Mouse (Mus musculus) heart, embryonic 14.5 days (tissue): ENCODE measurements around the gene Baiap2. TPM values are rescaled to one million over a fixed set of nuclear protein-coding genes. Genes with fewer than 3 reads are reported as not detected.

ENCODE experiments used
- ATAC-seq: fragments of 200-750 bp; cut with Nextera tagmentation; 2 replicates; pipeline ENCODE4 v1.8.0; 2017; ENCODE audit warnings: low read depth, moderate TSS enrichment; ENCODE audit not compliant: insufficient number of reproducible peaks, insufficient read depth, low FRiP score
- H3K27ac ChIP-seq, 2 experiments: fragments of 200-500 bp in 1 of 2; fragments of 300-500 bp in 1 of 2; sonication (generic) in 1 of 2; replicated peaks in 1 of 2; 2 replicates each; pipeline ENCODE4 v1.5.1; 2012 to 2014; ENCODE audit warnings: low read depth in 2 of 2, low read length in 2 of 2, control low read depth in 1 of 2, mild to moderate bottlenecking in 1 of 2, mixed read lengths in 1 of 2; ENCODE audit not compliant: control insufficient read depth in 1 of 2, insufficient read depth in 1 of 2
- H3K27me3 ChIP-seq: fragments of 300-500 bp; sonication (generic); 2 replicates; pipeline ENCODE4 v1.6.1; 2014; ENCODE audit warnings: mild to moderate bottlenecking, low read length, control low read depth; ENCODE audit not compliant: control insufficient read depth, insufficient read depth
- H3K36me3 ChIP-seq: fragments of 300-500 bp; sonication (generic); 2 replicates; pipeline ENCODE4 v1.6.1; 2014; ENCODE audit warnings: mild to moderate bottlenecking, control low read depth, low read length, mixed read lengths; ENCODE audit not compliant: control insufficient read depth, insufficient read depth
- H3K4me1 ChIP-seq, 2 experiments: fragments of 200-500 bp in 1 of 2; fragments of 300-500 bp in 1 of 2; sonication (generic) in 1 of 2; 2 replicates each; pipeline ENCODE4 v1.6.1; 2012 to 2014; ENCODE audit warnings: low read length in 2 of 2, control low read depth in 1 of 2, mixed read lengths in 1 of 2; ENCODE audit not compliant: control insufficient read depth in 2 of 2, insufficient read depth in 2 of 2
- H3K4me2 ChIP-seq: fragments of 300-500 bp; sonication (generic); 2 replicates; pipeline ENCODE4 v1.6.1; 2014; ENCODE audit warnings: mild to moderate bottlenecking, low read length
- H3K4me3 ChIP-seq, 2 experiments: fragments of 200-500 bp in 1 of 2; fragments of 300-500 bp in 1 of 2; sonication (generic) in 1 of 2; 2 replicates each; pipeline ENCODE4 v1.5.1; 2012 to 2014; ENCODE audit warnings: low read length in 2 of 2, mild to moderate bottlenecking in 2 of 2, control low read depth in 1 of 2, low read depth in 1 of 2, moderate library complexity in 1 of 2; ENCODE audit not compliant: control insufficient read depth in 1 of 2, insufficient read depth in 1 of 2
- H3K9ac ChIP-seq: fragments of 300-500 bp; sonication (generic); 2 replicates; pipeline ENCODE4 v1.6.1; 2014; ENCODE audit warnings: mild to moderate bottlenecking, low read length
- H3K9me3 ChIP-seq: fragments of 300-500 bp; sonication (generic); 2 replicates; pipeline ENCODE4 v1.6.1; 2016; ENCODE audit warnings: low read length, control low read depth; ENCODE audit not compliant: control insufficient read depth
- WGBS: fragments of 180-500 bp; shearing (Covaris S2); extraction: QIAGEN DNeasy Blood & Tissue Kit; methylation state at CpG from one replicate; pipeline ENCODE4 v1.1.7; 2014; 5-methylcytosine and 5-hydroxymethylcytosine counted together
- polyA plus RNA-seq: library from polyadenylated mRNA; unstranded; fragments of >200 nt; fragmentation: Nextera tagmentation; extraction: Ambion mirVana; gene quantifications from 2 replicates; pipeline ENCODE4 v1.2.1, GENCODE M21; 2014

Baiap2 gene
- polyA plus RNA-seq, 1 experiment from 2014 or later = 13.2 TPM

DNA sequence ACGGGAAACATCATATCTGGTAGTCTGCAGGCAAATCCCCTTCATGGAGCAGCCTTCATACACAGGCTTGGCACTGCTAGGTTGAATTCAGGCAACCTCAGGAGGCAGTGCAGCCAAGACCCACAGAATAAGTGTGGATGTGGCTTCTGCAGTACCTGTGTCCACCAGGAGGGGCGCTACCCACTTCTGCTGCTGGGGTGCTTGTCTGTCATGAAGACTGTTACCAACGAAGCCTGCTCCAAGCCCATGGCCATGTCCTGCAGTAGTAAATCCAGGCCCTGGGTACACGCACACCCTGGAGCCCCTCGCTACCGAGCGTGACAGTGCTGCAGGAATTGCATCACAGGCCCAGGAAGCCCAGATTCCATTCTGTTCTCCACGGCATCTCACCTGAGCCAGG, 22.7 kb upstream of the Baiap2 start:
- H3K4me2 ChIP-seq = no peak overlapping the region
- no peak overlapping the region for H3K9ac ChIP-seq
- WGBS = 68% methylated on average over 8 of the region's 8 CpGs
- no peak overlapping the region for H3K4me3 ChIP-seq
- peaks cover 10 to 29% of the 10 kb centered on the region in 2 experiments; a peak in 3 of 4 replicates for H3K4me1 ChIP-seq
- no peak for ATAC-seq
- no peaks in the 10 kb centered on the region for H3K27me3 ChIP-seq
- H3K36me3 ChIP-seq = peaks cover 41% of the 10 kb centered on the region
- H3K9me3 ChIP-seq = no peaks in the 10 kb centered on the region
- H3K27ac ChIP-seq = no peak overlapping the region

DNA sequence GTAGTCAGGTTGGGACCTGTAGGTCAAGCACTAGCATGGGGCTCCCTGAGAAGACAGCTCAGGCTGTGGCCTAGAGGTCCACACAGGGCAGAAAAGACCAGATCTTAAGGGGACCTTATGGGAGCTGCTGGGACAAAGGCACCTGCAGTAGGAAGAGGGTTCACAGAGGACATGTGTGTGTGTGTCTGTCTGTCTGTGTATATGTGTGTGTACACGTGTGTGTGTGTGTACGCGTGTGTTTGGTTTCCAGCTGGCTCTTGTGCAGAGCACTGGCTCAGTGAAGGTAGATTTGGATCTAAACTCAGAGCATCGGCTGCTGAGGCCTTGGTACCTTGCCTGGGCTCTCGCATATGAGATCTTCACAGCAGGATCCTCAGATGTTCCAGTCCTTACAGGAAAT, 21.9 kb upstream of the Baiap2 start:
- Histone ChIP-seq H3K9ac (no peak overlapping the region), H3K4me2 (no peak overlapping the region), H3K4me3 (no peak overlapping the region), H3K9me3 (no peaks in the 10 kb centered on the region), H3K27ac (no peak overlapping the region), H3K4me1 (peaks cover 5 to 21% of the 10 kb centered on the region in 2 experiments; a peak in 3 of 4 replicates), H3K36me3 (peaks cover 39% of the 10 kb centered on the region), H3K27me3 (no peaks in the 10 kb centered on the region)
- ATAC-seq = no peak
- 85% methylated on average over 5 of the region's 5 CpGs for WGBS

- Histone ChIP-seq H3K27ac (no peak overlapping the region), H3K27me3 (no peaks in the 10 kb centered on the region), H3K9me3 (no peaks in the 10 kb centered on the region), H3K4me2 (no peak overlapping the region), H3K4me3 (no peak overlapping the region), H3K9ac (no peak overlapping the region), H3K36me3 (no peaks in the 10 kb centered on the region), H3K4me1 (peaks cover 3 to 8% of the 10 kb centered on the region in 2 experiments; a peak in 2 of 4 replicates)
- WGBS = 68% methylated on average over 5 of the region's 5 CpGs
- no peak for ATAC-seq
Observed at GRCm38 (mm10) chr11:119925176-119925575, 17.4 kb upstream of the Baiap2 start.

DNA sequence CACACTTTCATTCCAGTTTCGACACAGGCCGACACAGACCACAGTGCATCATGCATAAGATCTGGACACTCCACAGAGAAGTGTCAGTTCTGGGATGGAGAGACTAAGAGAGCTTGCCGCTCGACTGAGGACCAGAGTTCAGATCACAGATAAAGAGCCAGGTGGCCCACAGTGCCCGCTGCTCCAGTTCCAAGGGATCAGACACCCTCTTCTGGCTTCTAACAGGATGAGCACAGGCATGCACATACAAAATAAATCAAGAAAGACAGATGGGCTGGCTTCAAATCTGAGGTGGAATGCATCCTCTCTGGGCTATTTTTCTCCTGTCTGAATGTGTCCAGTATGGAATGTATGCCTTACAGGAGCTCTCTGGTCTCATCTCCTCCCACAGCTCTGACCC, 15.8 kb upstream of the Baiap2 start:
- no peak overlapping the region for H3K27ac ChIP-seq
- ATAC-seq = no peak
- H3K9ac ChIP-seq = no peak overlapping the region
- WGBS = 58% methylated on average over 5 of the region's 5 CpGs
- no peak overlapping the region for H3K4me2 ChIP-seq
- peaks cover 5% of the 10 kb centered on the region; the same call in 1 of the 2 replicates for H3K9me3 ChIP-seq
- no peak overlapping the region for H3K4me3 ChIP-seq
- H3K4me1 ChIP-seq = peaks cover 3 to 5% of the 10 kb centered on the region in 2 experiments; a peak in 2 of 4 replicates
- no peaks in the 10 kb centered on the region for H3K27me3 ChIP-seq
- no peaks in the 10 kb centered on the region for H3K36me3 ChIP-seq

DNA sequence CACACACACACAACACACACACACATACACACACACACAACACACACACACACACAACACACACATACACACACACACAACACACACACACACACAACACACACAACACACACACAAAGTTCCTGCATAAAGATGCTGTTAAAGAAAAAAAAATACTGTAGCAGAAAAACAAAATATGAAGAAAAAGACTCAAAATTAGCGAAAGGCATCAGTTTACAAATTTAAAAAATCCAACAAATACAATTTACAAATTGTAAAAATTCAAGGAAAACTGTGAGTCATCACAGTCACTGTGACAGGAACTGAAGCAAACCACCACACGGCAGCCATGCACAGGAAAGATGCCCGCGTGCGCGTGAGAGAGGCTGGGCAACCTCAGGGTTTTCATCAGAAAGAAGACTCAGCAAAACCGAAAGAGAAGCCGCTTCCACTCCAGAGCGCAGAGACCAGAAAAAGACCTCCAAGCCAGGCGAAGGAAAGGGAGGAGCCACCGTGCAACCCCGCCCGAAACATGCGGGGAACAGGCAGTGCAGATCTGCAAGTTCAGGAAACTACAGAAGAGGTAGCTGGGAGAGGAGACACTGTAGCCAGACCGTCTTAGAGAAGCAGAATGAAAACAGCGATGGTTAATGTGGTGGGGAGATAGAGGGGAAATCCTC, 14.4 kb upstream of the Baiap2 start:
- Histone ChIP-seq H3K9me3 (peaks cover 5% of the 10 kb centered on the region; the same call in 1 of the 2 replicates), H3K4me1 (no peaks in the 10 kb centered on the region), H3K9ac (no peak overlapping the region), H3K4me2 (peak overlapping the region; percentile 35), H3K4me3 (peak overlapping the region in 1 of 2 experiments; percentile 32; a peak in 2 of 4 replicates), H3K27me3 (no peaks in the 10 kb centered on the region), H3K36me3 (no peaks in the 10 kb centered on the region), H3K27ac (no peak overlapping the region)
- 47% methylated on average over 16 of the region's 16 CpGs for WGBS
- no peak for ATAC-seq

GRCm38 (mm10) chr11:119929603-119930265, 12.8 kb upstream of the Baiap2 start:
- WGBS = 77% methylated on average over 6 of the region's 6 CpGs
- no peaks in the 10 kb centered on the region for H3K36me3 ChIP-seq
- no peak for ATAC-seq
- no peak overlapping the region for H3K4me3 ChIP-seq
- H3K9me3 ChIP-seq = peaks cover 5% of the 10 kb centered on the region; the same call in 1 of the 2 replicates
- H3K9ac ChIP-seq = no peak overlapping the region
- H3K4me1 ChIP-seq = no peaks in the 10 kb centered on the region
- H3K4me2 ChIP-seq = no peak overlapping the region
- no peak overlapping the region for H3K27ac ChIP-seq
- H3K27me3 ChIP-seq = no peaks in the 10 kb centered on the region

DNA sequence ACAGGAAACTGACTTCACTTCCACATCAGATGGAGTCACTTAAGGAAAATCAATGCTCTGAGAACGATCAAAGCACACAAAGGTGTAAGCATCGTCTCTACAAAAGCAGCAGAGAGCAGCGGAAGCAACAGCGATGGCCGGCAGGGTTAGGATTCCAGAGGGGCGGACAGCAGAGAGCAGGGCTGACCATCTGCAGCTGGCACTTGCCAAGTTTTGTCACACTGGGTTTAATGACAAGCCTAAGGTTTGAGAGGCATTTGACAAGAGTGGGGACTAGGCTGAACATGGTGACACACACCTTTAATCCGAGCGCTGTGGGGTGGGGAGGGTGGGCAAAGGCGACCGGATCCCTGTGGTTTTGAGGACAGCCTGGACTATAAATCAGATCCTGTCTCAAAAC, 10.8 kb upstream of the Baiap2 start:
- H3K9me3 ChIP-seq = peaks cover 5% of the 10 kb centered on the region; the same call in 1 of the 2 replicates

More for the DNA sequence above, 10.8 kb upstream of the Baiap2 start:
- Histone ChIP-seq H3K36me3 (no peaks in the 10 kb centered on the region), H3K4me2 (no peak overlapping the region), H3K4me1 (0 out of 4 replicates have a peak, but pooled peaks cover 0 to under 1% of the 10 kb centered on the region in 2 experiments), H3K4me3 (no peak overlapping the region), H3K27me3 (no peaks in the 10 kb centered on the region; the same call in 1 of the 2 replicates), H3K27ac (no peak overlapping the region), H3K9ac (no peak overlapping the region)
- ATAC-seq = no peak
- WGBS = 71% methylated on average over 10 of the region's 10 CpGs
